8 mouse cellular contexts compared by ENCODE assay signal in the genomic region with DNA sequence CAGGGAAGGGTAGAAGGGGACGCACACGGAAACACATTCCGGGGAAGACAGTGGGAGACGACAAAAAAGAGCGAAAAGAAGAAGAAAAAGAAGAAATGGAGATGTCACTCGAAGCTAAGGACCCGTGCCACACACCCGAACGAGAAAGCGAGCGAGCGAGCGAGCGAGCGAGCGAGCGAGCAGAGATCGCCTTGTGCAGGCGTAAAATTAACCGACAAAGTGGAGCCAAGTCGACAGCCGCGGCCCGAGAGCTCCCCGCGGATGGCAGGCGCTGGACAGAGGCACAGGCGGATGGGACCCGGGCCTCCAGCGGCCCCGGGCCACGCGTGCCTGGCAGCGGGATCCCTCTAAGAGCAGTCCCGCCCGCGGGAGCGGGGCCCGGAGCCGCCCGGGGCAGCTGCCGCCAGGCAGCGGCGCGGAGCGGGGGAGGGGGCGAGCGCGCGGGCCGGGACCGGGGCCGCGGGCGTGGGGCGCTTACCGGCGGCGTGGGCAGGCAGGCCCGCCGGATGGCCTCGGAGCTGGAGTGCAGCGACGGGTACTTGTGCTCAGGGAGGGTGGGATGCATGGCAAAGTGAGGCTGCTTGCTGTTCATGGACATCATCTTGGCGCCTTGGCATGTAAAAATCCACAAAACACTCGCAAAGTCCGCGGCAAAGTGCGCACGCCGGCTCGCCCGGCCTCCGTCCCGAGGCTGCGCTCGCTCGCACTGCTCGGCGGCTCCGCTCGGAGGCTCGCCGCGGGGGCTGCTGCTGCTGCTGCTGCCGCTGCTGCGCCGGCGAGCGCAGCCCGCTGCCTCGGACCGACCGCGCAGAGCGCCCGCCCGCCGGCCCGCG. TPM values are rescaled to one million over a fixed set of nuclear protein-coding genes. Genes with fewer than 3 reads are reported as not detected.
DNase-seq lines count a peak whose midpoint lies in the region; ATAC-seq lines count a peak whose summit lies in the region.

No protein-coding gene starts in this region.

- H3K27ac ChIP-seq in hindbrain, embryonic 16.5 days (ENCODE audit: low read depth, low read length) = peak overlapping the region; percentile 56; the same call in 1 of the 2 replicates
- peak overlapping the region; percentile 92 for H3K27ac ChIP-seq in midbrain, embryonic 14.5 days (replicated peaks; ENCODE audit: low read depth, low read length)

- H3K36me3 ChIP-seq in hindbrain, embryonic 16.5 days (ENCODE audit: control insufficient read depth, insufficient read depth, low read length) = no peaks in the 10 kb centered on the region
- H3K36me3 ChIP-seq in midbrain, embryonic 14.5 days (ENCODE audit: control insufficient read depth, insufficient read depth, low read length) = no peaks in the 10 kb centered on the region

- H3K9ac ChIP-seq in hindbrain, embryonic 16.5 days (ENCODE audit: low read depth, low read length) = peak overlapping the region; percentile 65
- H3K9ac ChIP-seq in midbrain, embryonic 14.5 days (replicated peaks; ENCODE audit: low read length) = peak overlapping the region; percentile 75

- no peaks in the 10 kb centered on the region for H3K9me3 ChIP-seq in hindbrain, embryonic 16.5 days (ENCODE audit: control insufficient read depth, low read length)
- no peaks in the 10 kb centered on the region for H3K9me3 ChIP-seq in midbrain, embryonic 14.5 days (ENCODE audit: control insufficient read depth, low read length)

- peak overlapping the region; percentile 82 for H3K4me2 ChIP-seq in hindbrain, embryonic 16.5 days (ENCODE audit: low read length)
- peak overlapping the region; percentile 71 for H3K4me2 ChIP-seq in midbrain, embryonic 14.5 days (ENCODE audit: low read length)

- H3K4me1 ChIP-seq in hindbrain, embryonic 16.5 days (ENCODE audit: control insufficient read depth, insufficient read depth, low read depth, low read length) = peaks cover 20% of the 10 kb centered on the region
- H3K4me1 ChIP-seq in midbrain, embryonic 14.5 days (ENCODE audit: control insufficient read depth, insufficient read depth, low read length) = 0 out of 2 replicates have a peak, but pooled peaks cover 9% of the 10 kb centered on the region

- peaks cover 56% of the 10 kb centered on the region for H3K27me3 ChIP-seq in hindbrain, embryonic 16.5 days (replicated peaks; ENCODE audit: control insufficient read depth, insufficient read depth, low read length)
- peaks cover 84% of the 10 kb centered on the region for H3K27me3 ChIP-seq in midbrain, embryonic 14.5 days (ENCODE audit: control insufficient read depth, insufficient read depth, low read length)

- DNase-seq in adrenal gland, postnatal 10 days = peak; percentile 43
- no peak for DNase-seq in adrenal gland, postnatal 4 days (ENCODE audit: low spot score in 2 of 2)
- peak; percentile 45 for DNase-seq in thymus, postnatal 4 days
- DNase-seq in thymus, postnatal 0 days (ENCODE audit: low spot score) = no peak
- DNase-seq in midbrain, embryonic 14.5 days = peak; percentile 70
- no peak for DNase-seq in right cerebral cortex, postnatal 4 days
- no peak for DNase-seq in cerebellum, adult 9-11 months

- WGBS in hindbrain, embryonic 16.5 days = under 1% methylated on average over 76 of the region's 101 CpGs
- under 1% methylated on average over 91 of the region's 101 CpGs for WGBS in midbrain, embryonic 14.5 days

- ATAC-seq in hindbrain, embryonic 16.5 days = peak; percentile 76; the same call in 1 of the 2 replicates
- ATAC-seq in midbrain, embryonic 14.5 days (ENCODE audit: low FRiP score, low TSS enrichment) = peak; percentile 28

- H3K4me3 ChIP-seq in hindbrain, embryonic 16.5 days (ENCODE audit: low read length) = peak overlapping the region; percentile 65
- H3K4me3 ChIP-seq in midbrain, embryonic 14.5 days (replicated peaks; ENCODE audit: low read depth, low read length) = peak overlapping the region; percentile 56

RNA-seq across cellular contexts. Expression of a gene that starts 0.5 kb away (rescaled TPM):
- under 1 TPM; 0.15 to 0.36 TPM for total RNA-seq in adrenal gland, postnatal 10 days (2021)
- total RNA-seq in adrenal gland, postnatal 4 days (2021) = under 1 TPM; 0.42 to 0.51 TPM
- 1.0 and 1.3 TPM in 2 replicates for polyA plus RNA-seq in thymus, postnatal 0 days (2015; fragmentation: Nextera tagmentation; extraction: Ambion mirVana)
- 33.4 and 34.8 TPM in 2 replicates for polyA plus RNA-seq in hindbrain, embryonic 16.5 days (2015; fragmentation: Nextera tagmentation; extraction: Ambion mirVana)
- 60.4 and 103 TPM in 2 replicates for polyA plus RNA-seq in midbrain, embryonic 14.5 days (2014; fragmentation: Nextera tagmentation; extraction: Ambion mirVana)

RNA-seq across cellular contexts. Expression of a gene that starts 55.1 kb away (rescaled TPM):
- 10 to 100 TPM; 10.4 to 12.0 TPM for total RNA-seq in adrenal gland, postnatal 10 days (2021)
- 10 to 100 TPM; 13.8 to 15.3 TPM for total RNA-seq in adrenal gland, postnatal 4 days (2021)
- polyA plus RNA-seq in thymus, postnatal 0 days (2015; fragmentation: Nextera tagmentation; extraction: Ambion mirVana) = 24.2 and 25.3 TPM in 2 replicates
- polyA plus RNA-seq in hindbrain, embryonic 16.5 days (2015; fragmentation: Nextera tagmentation; extraction: Ambion mirVana) = 25.1 and 26.1 TPM in 2 replicates
- polyA plus RNA-seq in midbrain, embryonic 14.5 days (2014; fragmentation: Nextera tagmentation; extraction: Ambion mirVana) = 30.8 and 34.5 TPM in 2 replicates

Comparison
In these comparisons a context has a peak if more than half of its experiments do, and no peak if none do; other contexts are left out.
1. DNase-seq: peak in adrenal gland, postnatal 10 days (single experiment), thymus, postnatal 4 days (single experiment) and midbrain, embryonic 14.5 days (single experiment); none in adrenal gland, postnatal 4 days (0 of 2), thymus, postnatal 0 days (single experiment), right cerebral cortex, postnatal 4 days (single experiment) and cerebellum, adult 9-11 months (single experiment).
2. RNA of a gene that starts 0.5 kb away (polyA plus RNA-seq): 60.4 to 103 TPM in midbrain, embryonic 14.5 days and 33.4 to 34.8 TPM in hindbrain, embryonic 16.5 days; 1.0 to 1.3 TPM in thymus, postnatal 0 days; every median in the first group is over 10 times any median in the second.